Mouse (Mus musculus): Measurements from ENCODE around the gene Iars2.

Gene Iars2

DNA sequence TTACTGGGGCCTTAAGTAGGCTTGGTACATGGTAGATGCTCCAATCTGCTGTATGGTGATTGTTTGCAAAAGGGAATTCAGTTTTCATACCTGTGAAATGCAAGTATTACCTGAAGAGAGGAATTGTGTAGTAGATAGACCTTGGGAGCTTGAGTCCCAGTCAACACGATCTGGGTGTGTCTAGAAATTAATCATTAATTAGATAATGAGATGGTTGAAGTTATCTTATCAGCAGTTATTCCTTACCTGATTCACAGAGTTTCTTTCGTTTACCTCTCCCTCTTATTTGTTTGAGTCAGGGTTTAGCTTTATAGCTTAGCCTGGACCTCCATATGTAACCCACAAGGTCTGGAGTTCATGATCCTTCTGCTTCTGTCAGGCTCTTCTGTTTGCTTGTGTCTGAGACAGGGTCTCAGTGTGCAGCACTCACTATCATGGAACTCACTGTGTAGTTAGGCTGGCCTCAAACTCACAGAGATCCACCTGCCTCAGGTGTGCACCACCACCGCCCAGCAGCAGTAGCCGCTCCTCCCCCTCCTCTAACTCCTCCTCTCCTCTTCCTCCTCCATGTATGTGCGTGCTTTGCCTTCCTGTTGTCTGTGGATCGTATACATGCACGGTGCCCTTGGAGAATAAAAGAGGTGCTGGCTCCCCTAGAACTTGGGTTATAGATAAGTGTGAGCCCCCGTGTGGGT, 58.6 kb downstream of the Iars2 start:
- no peaks in the 10 kb centered on the region for H3K4me1 ChIP-seq (replicated peaks; ENCODE audit: low read depth, low read length)
- peaks cover 74% of the 10 kb centered on the region for H3K36me3 ChIP-seq (ENCODE audit: insufficient read depth, low read length)
- no peaks in the 10 kb centered on the region for H3K27me3 ChIP-seq (ENCODE audit: insufficient read depth, low read length)
- TF ChIP-seq CTCF (conservative IDR thresholded peaks at IDR 0.05; ENCODE audit: low read length) (no peak), POU5F1 (IDR thresholded peaks at IDR 0.05; ENCODE audit: borderline replicate concordance, low read length) (no peak), NANOG (IDR thresholded peaks at IDR 0.05; ENCODE audit: borderline replicate concordance, low read length) (no peak)
- H3K4me3 ChIP-seq (replicated peaks; ENCODE audit: low read length), result no peak overlapping the region
- no peaks in the 10 kb centered on the region for H3K9me3 ChIP-seq (ENCODE audit: low read length)

DNA sequence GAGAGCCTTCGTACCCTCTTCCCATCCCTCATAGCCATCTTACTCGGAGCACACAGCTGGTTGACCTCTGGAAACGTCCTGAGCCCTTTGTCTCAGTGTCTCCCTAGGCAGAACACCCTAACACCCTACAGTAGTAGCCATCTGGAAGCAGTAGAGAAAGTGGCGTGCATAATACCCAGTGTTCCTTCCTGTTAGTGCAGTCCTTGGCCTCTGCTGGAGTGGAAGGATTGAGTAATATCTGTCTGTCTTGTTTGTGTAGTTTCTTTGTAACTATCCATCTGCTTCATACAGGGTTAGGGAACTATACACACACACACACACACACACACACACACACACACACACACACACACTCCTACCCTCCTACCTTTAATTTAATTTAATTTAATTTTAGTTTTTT, 60.5 kb downstream of the Iars2 start:
- H3K4me3 ChIP-seq (replicated peaks; ENCODE audit: low read length), result no peak overlapping the region
- TF ChIP-seq CTCF (conservative IDR thresholded peaks at IDR 0.05; ENCODE audit: low read length) (no peak), NANOG (IDR thresholded peaks at IDR 0.05; ENCODE audit: borderline replicate concordance, low read length) (no peak), POU5F1 (IDR thresholded peaks at IDR 0.05; ENCODE audit: borderline replicate concordance, low read length) (no peak)
- no peaks in the 10 kb centered on the region for H3K4me1 ChIP-seq (replicated peaks; ENCODE audit: low read depth, low read length)
- no peaks in the 10 kb centered on the region for H3K27me3 ChIP-seq (ENCODE audit: insufficient read depth, low read length)
- no peaks in the 10 kb centered on the region for H3K9me3 ChIP-seq (ENCODE audit: low read length)
- H3K36me3 ChIP-seq (ENCODE audit: insufficient read depth, low read length), result peaks cover 76% of the 10 kb centered on the region

- no peaks in the 10 kb centered on the region for H3K27me3 ChIP-seq (ENCODE audit: insufficient read depth, low read length)
- no peaks in the 10 kb centered on the region for H3K9me3 ChIP-seq (ENCODE audit: low read length)
- H3K4me1 ChIP-seq (replicated peaks; ENCODE audit: low read depth, low read length), result no peaks in the 10 kb centered on the region; the same call in 1 of the 2 replicates
- H3K36me3 ChIP-seq (ENCODE audit: insufficient read depth, low read length), result peaks cover 88% of the 10 kb centered on the region
- TF ChIP-seq CTCF (conservative IDR thresholded peaks at IDR 0.05; ENCODE audit: low read length), result peak; percentile 50
- TF ChIP-seq POU5F1 (IDR thresholded peaks at IDR 0.05; ENCODE audit: borderline replicate concordance, low read length), result no peak
- H3K4me3 ChIP-seq (replicated peaks; ENCODE audit: low read length), result no peak overlapping the region
These were observed 66.6 kb downstream of the Iars2 start for GRCm38 (mm10) chr1:185262565-185262964.

GRCm38 (mm10) chr1:185256753-185257152, 72.4 kb downstream of the Iars2 start:
- Histone ChIP-seq H3K4me3 (replicated peaks; ENCODE audit: low read length) (no peak overlapping the region), H3K27me3 (ENCODE audit: insufficient read depth, low read length) (no peaks in the 10 kb centered on the region), H3K36me3 (ENCODE audit: insufficient read depth, low read length) (peaks cover 62% of the 10 kb centered on the region), H3K4me1 (replicated peaks; ENCODE audit: low read depth, low read length) (no peaks in the 10 kb centered on the region), H3K9me3 (ENCODE audit: low read length) (no peaks in the 10 kb centered on the region)
- TF ChIP-seq NANOG (IDR thresholded peaks at IDR 0.05; ENCODE audit: borderline replicate concordance, low read length) (no peak), POU5F1 (IDR thresholded peaks at IDR 0.05; ENCODE audit: borderline replicate concordance, low read length) (no peak)

- no peaks in the 10 kb centered on the region for H3K9me3 ChIP-seq (ENCODE audit: low read length)
- H3K4me3 ChIP-seq (replicated peaks; ENCODE audit: low read length), result no peak overlapping the region
- H3K4me1 ChIP-seq (replicated peaks; ENCODE audit: low read depth, low read length), result no peaks in the 10 kb centered on the region
- TF ChIP-seq NANOG (IDR thresholded peaks at IDR 0.05; ENCODE audit: borderline replicate concordance, low read length) (no peak), POU5F1 (IDR thresholded peaks at IDR 0.05; ENCODE audit: borderline replicate concordance, low read length) (no peak), CTCF (conservative IDR thresholded peaks at IDR 0.05; ENCODE audit: low read length) (no peak)
- H3K36me3 ChIP-seq (ENCODE audit: insufficient read depth, low read length), result peaks cover 60% of the 10 kb centered on the region
- H3K27me3 ChIP-seq (ENCODE audit: insufficient read depth, low read length), result no peaks in the 10 kb centered on the region
These were observed 73.9 kb downstream of the Iars2 start for GRCm38 (mm10) chr1:185255336-185255735.

DNA sequence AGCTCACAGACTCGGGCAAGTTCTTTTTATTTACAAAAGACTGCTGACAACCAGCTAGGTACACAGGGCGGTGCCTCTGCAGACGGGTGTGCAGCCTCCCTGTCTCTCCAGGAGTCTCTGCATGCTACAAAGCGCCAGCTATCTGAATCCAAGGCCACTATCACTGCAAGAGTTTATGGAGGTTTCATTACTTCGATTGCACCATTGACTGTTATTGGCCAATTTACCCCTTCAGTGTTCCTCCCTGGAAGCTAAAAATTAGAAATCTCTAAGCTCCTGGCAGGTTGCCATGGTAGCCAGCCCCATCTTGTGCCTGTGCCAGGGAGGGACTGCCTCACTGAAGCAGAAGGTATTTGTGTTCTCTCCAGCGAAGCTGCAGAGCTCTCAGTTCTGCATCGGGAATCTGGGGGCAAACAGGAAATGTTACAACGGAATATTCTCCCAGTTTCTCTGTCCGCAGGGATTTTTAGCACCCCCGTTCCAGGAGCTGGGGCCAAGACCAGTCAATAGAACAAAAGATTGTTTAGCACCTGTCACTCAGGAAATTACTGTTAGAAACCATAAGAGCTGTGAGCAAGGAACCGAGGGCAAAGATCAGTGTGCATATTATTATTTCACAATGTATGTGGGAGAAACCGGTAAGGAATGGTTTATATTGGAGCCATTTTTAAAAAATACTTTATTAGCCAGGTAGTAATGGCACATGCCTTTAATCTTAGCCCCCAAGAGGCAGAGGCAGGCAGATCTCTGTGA, 75.9 kb downstream of the Iars2 start:
- H3K4me1 ChIP-seq (replicated peaks; ENCODE audit: low read depth, low read length), result no peaks in the 10 kb centered on the region
- TF ChIP-seq NANOG (IDR thresholded peaks at IDR 0.05; ENCODE audit: borderline replicate concordance, low read length) (no peak), CTCF (conservative IDR thresholded peaks at IDR 0.05; ENCODE audit: low read length) (no peak), POU5F1 (IDR thresholded peaks at IDR 0.05; ENCODE audit: borderline replicate concordance, low read length) (no peak)
- H3K9me3 ChIP-seq (ENCODE audit: low read length), result no peaks in the 10 kb centered on the region
- H3K27me3 ChIP-seq (ENCODE audit: insufficient read depth, low read length), result no peaks in the 10 kb centered on the region
- H3K4me3 ChIP-seq (replicated peaks; ENCODE audit: low read length), result no peak overlapping the region
- H3K36me3 ChIP-seq (ENCODE audit: insufficient read depth, low read length), result peaks cover 64% of the 10 kb centered on the region

GRCm38 (mm10) chr1:185252351-185252750, 76.8 kb downstream of the Iars2 start:
- Histone ChIP-seq H3K36me3 (ENCODE audit: insufficient read depth, low read length) (peaks cover 69% of the 10 kb centered on the region), H3K4me3 (replicated peaks; ENCODE audit: low read length) (no peak overlapping the region), H3K4me1 (replicated peaks; ENCODE audit: low read depth, low read length) (peaks cover 8% of the 10 kb centered on the region), H3K9me3 (ENCODE audit: low read length) (no peaks in the 10 kb centered on the region), H3K27me3 (ENCODE audit: insufficient read depth, low read length) (no peaks in the 10 kb centered on the region)
- TF ChIP-seq POU5F1 (IDR thresholded peaks at IDR 0.05; ENCODE audit: borderline replicate concordance, low read length), result no peak
- no peak for TF ChIP-seq CTCF (conservative IDR thresholded peaks at IDR 0.05; ENCODE audit: low read length)
- TF ChIP-seq NANOG (IDR thresholded peaks at IDR 0.05; ENCODE audit: borderline replicate concordance, low read length), result no peak

DNA sequence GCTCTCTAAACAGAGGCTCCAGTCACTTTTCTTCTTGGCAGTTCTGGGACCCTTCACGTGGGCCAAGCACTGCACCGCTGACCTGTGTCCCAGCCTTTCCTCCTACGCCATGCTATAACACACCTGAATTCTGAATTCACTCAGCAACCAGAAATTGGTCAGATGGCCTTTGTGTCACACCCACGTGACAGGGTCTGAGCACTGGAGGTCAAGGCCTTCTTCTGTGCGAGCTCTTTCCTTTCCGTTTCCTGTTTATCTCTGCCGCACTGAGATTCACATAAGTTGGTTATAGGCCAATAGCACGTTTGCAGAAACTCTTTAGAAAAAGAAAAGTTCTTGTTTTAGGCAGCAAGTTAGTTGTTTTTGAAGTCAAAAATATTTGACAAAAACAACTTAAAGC, 80.5 kb downstream of the Iars2 start:
- Histone ChIP-seq H3K27me3 (ENCODE audit: insufficient read depth, low read length) (no peaks in the 10 kb centered on the region), H3K4me3 (replicated peaks; ENCODE audit: low read length) (no peak overlapping the region), H3K4me1 (replicated peaks; ENCODE audit: low read depth, low read length) (peaks cover 27% of the 10 kb centered on the region), H3K36me3 (ENCODE audit: insufficient read depth, low read length) (peaks cover 77% of the 10 kb centered on the region), H3K9me3 (ENCODE audit: low read length) (no peaks in the 10 kb centered on the region)
- TF ChIP-seq NANOG (IDR thresholded peaks at IDR 0.05; ENCODE audit: borderline replicate concordance, low read length) (no peak), CTCF (conservative IDR thresholded peaks at IDR 0.05; ENCODE audit: low read length) (no peak), POU5F1 (IDR thresholded peaks at IDR 0.05; ENCODE audit: borderline replicate concordance, low read length) (no peak)

Measured in E14TG2a.4 (cell line).